Mouse (Mus musculus) lung, postnatal 0 days (tissue): ENCODE measurements around the gene Ggct. TPM values are rescaled to one million over a fixed set of nuclear protein-coding genes. Genes with fewer than 3 reads are reported as not detected.

Experiments
- ATAC-seq: fragments of 200-750 bp; cut with Nextera tagmentation; 2 replicates; pipeline ENCODE4 v1.8.0; 2017; ENCODE audit warnings: moderate library complexity
- DNase-seq: peaks from one replicate; pipeline ENCODE4 v3.0.0-alpha.2; 2016; ENCODE audit warnings: low spot score
- H3K27ac ChIP-seq: fragments of 300-500 bp; sonication (generic); 2 replicates; pipeline ENCODE4 v1.5.1; 2014; ENCODE audit warnings: antibody characterized with exemption, mild to moderate bottlenecking, low read length, mixed read lengths
- H3K27me3 ChIP-seq: fragments of 300-500 bp; sonication (generic); replicated peaks from 2 replicates; pipeline ENCODE4 v1.6.1; 2014; ENCODE audit warnings: low read length, mixed read lengths; ENCODE audit not compliant: insufficient read depth
- H3K36me3 ChIP-seq: fragments of 300-500 bp; sonication (generic); 2 replicates; pipeline ENCODE4 v1.6.1; 2014; ENCODE audit warnings: low read length, mixed read lengths; ENCODE audit not compliant: insufficient read depth
- H3K4me1 ChIP-seq: fragments of 300-500 bp; sonication (generic); 2 replicates; pipeline ENCODE4 v1.6.1; 2014; ENCODE audit warnings: antibody characterized with exemption, low read depth, low read length, mixed read lengths; ENCODE audit not compliant: insufficient read depth
- H3K4me2 ChIP-seq: fragments of 300-500 bp; sonication (generic); replicated peaks from 2 replicates; pipeline ENCODE4 v1.6.1; 2014; ENCODE audit warnings: low read depth, mild to moderate bottlenecking, low read length, moderate library complexity, mixed read lengths
- H3K4me3 ChIP-seq: fragments of 300-500 bp; sonication (generic); 2 replicates; pipeline ENCODE4 v1.5.1; 2014; ENCODE audit warnings: low read depth, low read length
- H3K9ac ChIP-seq: fragments of 300-500 bp; sonication (generic); replicated peaks from 2 replicates; pipeline ENCODE4 v1.6.1; 2014; ENCODE audit warnings: low read depth, mild to moderate bottlenecking
- H3K9me3 ChIP-seq: fragments of 300-500 bp; sonication (generic); 2 replicates; pipeline ENCODE4 v1.6.1; 2016; ENCODE audit warnings: low read length, mixed read lengths
- CTCF ChIP-seq: IDR thresholded peaks from 2 replicates; pipeline ENCODE4 v1.5.1; 2016; ENCODE audit warnings: antibody characterized with exemption, mild to moderate bottlenecking
- EP300 ChIP-seq: IDR thresholded peaks from 2 replicates; pipeline ENCODE4 v1.6.1; 2016; ENCODE audit warnings: antibody characterized with exemption, mild to moderate bottlenecking, control low read depth
- WGBS: fragments of 180-500 bp; shearing (Covaris S2); extraction: QIAGEN DNeasy Blood & Tissue Kit; methylation state at CpG from one replicate; pipeline ENCODE4 v1.1.7; 2014; 5-methylcytosine and 5-hydroxymethylcytosine counted together
- polyA plus RNA-seq: library from polyadenylated mRNA; unstranded; fragments of >200 nt; fragmentation: Nextera tagmentation; extraction: Ambion mirVana; gene quantifications from 2 replicates; pipeline ENCODE4 v1.2.1, GENCODE M21; 2015

Gene Ggct
- polyA plus RNA-seq, 1 experiment from 2014 or later: 6.9 TPM

GRCm38 (mm10) chr6:54940126-54940525 is 52.6 kb downstream of the Ggct start:
- Histone ChIP-seq H3K4me3 (no peak overlapping the region), H3K4me2 (no peak overlapping the region), H3K36me3 (peaks cover 4% of the 10 kb centered on the region; the same call in 1 of the 2 replicates), H3K9me3 (no peaks in the 10 kb centered on the region), H3K27me3 (no peaks in the 10 kb centered on the region), H3K4me1 (peaks cover 5% of the 10 kb centered on the region; the same call in 1 of the 2 replicates), H3K27ac (no peak overlapping the region), H3K9ac (no peak overlapping the region)
- TF ChIP-seq CTCF (no peak), EP300 (no peak)
- ATAC-seq: no peak
- 51% methylated on average over 7 of the region's 7 CpGs for WGBS
- no peak for DNase-seq

- WGBS: 37% methylated on average over 4 of the region's 4 CpGs
- Histone ChIP-seq H3K4me1 (peaks cover 5% of the 10 kb centered on the region; the same call in 1 of the 2 replicates), H3K36me3 (peaks cover 4% of the 10 kb centered on the region; the same call in 1 of the 2 replicates), H3K4me2 (no peak overlapping the region), H3K4me3 (no peak overlapping the region), H3K9me3 (no peaks in the 10 kb centered on the region), H3K27me3 (no peaks in the 10 kb centered on the region), H3K9ac (no peak overlapping the region), H3K27ac (no peak overlapping the region)
- DNase-seq (peak; percentile 58), ATAC-seq (peak; percentile 75)
- TF ChIP-seq EP300: no peak
- TF ChIP-seq CTCF: no peak
These were observed 53.1 kb downstream of the Ggct start for GRCm38 (mm10) chr6:54939631-54940030.

GRCm38 (mm10) chr6:54936496-54936895 is 56.3 kb downstream of the Ggct start:
- Histone ChIP-seq H3K4me2 (no peak overlapping the region), H3K27ac (no peak overlapping the region), H3K4me1 (peaks cover 8% of the 10 kb centered on the region; the same call in 1 of the 2 replicates), H3K9ac (no peak overlapping the region), H3K27me3 (no peaks in the 10 kb centered on the region), H3K4me3 (no peak overlapping the region), H3K36me3 (no peaks in the 10 kb centered on the region; the same call in 1 of the 2 replicates), H3K9me3 (no peaks in the 10 kb centered on the region)
- WGBS: 66% methylated on average over 2 of the region's 2 CpGs
- DNase-seq: no peak
- no peak for TF ChIP-seq EP300
- TF ChIP-seq CTCF: no peak
- ATAC-seq: no peak

GRCm38 (mm10) chr6:54934930-54935329 is 57.8 kb downstream of the Ggct start:
- WGBS: 64% methylated on average over 5 of the region's 5 CpGs
- Histone ChIP-seq H3K4me2 (no peak overlapping the region), H3K27ac (no peak overlapping the region), H3K9me3 (no peaks in the 10 kb centered on the region), H3K4me3 (no peak overlapping the region), H3K9ac (no peak overlapping the region), H3K4me1 (peaks cover 3% of the 10 kb centered on the region; the same call in 1 of the 2 replicates), H3K27me3 (no peaks in the 10 kb centered on the region), H3K36me3 (no peaks in the 10 kb centered on the region; the same call in 1 of the 2 replicates)
- DNase-seq: no peak
- ATAC-seq: no peak
- no peak for TF ChIP-seq CTCF
- TF ChIP-seq EP300: no peak

GRCm38 (mm10) chr6:54934313-54934712 is 58.4 kb downstream of the Ggct start:
- DNase-seq (no peak), ATAC-seq (no peak)
- 85% methylated on average over 8 of the region's 8 CpGs for WGBS

GRCm38 (mm10) chr6:54933866-54934265 is 58.9 kb downstream of the Ggct start:
- Histone ChIP-seq H3K4me3 (no peak overlapping the region), H3K4me1 (0 out of 2 replicates have a peak, but pooled peaks cover 3% of the 10 kb centered on the region), H3K27ac (no peak overlapping the region), H3K36me3 (peaks cover 2% of the 10 kb centered on the region; the same call in 1 of the 2 replicates), H3K27me3 (no peaks in the 10 kb centered on the region), H3K9ac (no peak overlapping the region), H3K9me3 (no peaks in the 10 kb centered on the region), H3K4me2 (no peak overlapping the region)
- peak; percentile 43; the same call in 1 of the 2 replicates for ATAC-seq
- peak; percentile 53 for TF ChIP-seq EP300
- TF ChIP-seq CTCF: no peak
- 67% methylated on average over 3 of the region's 3 CpGs for WGBS
- DNase-seq: peak; percentile 42

More at GRCm38 (mm10) chr6:54934313-54934712, 58.4 kb downstream of the Ggct start:
- Histone ChIP-seq H3K4me3 (no peak overlapping the region), H3K4me2 (no peak overlapping the region), H3K36me3 (no peaks in the 10 kb centered on the region; the same call in 1 of the 2 replicates), H3K4me1 (0 out of 2 replicates have a peak, but pooled peaks cover 3% of the 10 kb centered on the region), H3K9ac (no peak overlapping the region), H3K27ac (no peak overlapping the region), H3K27me3 (no peaks in the 10 kb centered on the region), H3K9me3 (no peaks in the 10 kb centered on the region)
- TF ChIP-seq EP300: no peak
